Mouse (Mus musculus) kidney, postnatal 0 days (tissue): ENCODE data around the gene Phc2. TPM values are rescaled to one million over a fixed set of nuclear protein-coding genes. Genes with fewer than 3 reads are reported as not detected.
"Not testable (repeated sequence)": the region's sequence is repeated elsewhere in the genome, so short reads cannot be mapped to it uniquely, and the experiment has no call there.

Experiments
- ATAC-seq: fragments of 200-750 bp; cut with Nextera tagmentation; replicated peaks from 2 replicates; pipeline ENCODE4 v1.8.0; 2017; ENCODE audit warnings: low read depth, moderate number of reproducible peaks, moderate TSS enrichment, moderate library complexity; ENCODE audit not compliant: low FRiP score
- DNase-seq: peaks from one replicate; pipeline ENCODE4 v3.0.0-alpha.2; 2016; ENCODE audit warnings: low spot score
- H3K27ac ChIP-seq: fragments of 300-500 bp; sonication (generic); 2 replicates; pipeline ENCODE4 v1.5.1; 2014; ENCODE audit warnings: mild to moderate bottlenecking
- H3K27me3 ChIP-seq: fragments of 300-500 bp; sonication (generic); 2 replicates; pipeline ENCODE4 v1.6.1; 2014; ENCODE audit warnings: low read length, mixed read lengths; ENCODE audit not compliant: insufficient read depth
- H3K36me3 ChIP-seq: fragments of 300-500 bp; sonication (generic); 2 replicates; pipeline ENCODE4 v1.6.1; 2014; ENCODE audit warnings: low read length, mixed read lengths; ENCODE audit not compliant: insufficient read depth
- H3K4me1 ChIP-seq: fragments of 300-500 bp; sonication (generic); replicated peaks from 2 replicates; pipeline ENCODE4 v1.6.1; 2014; ENCODE audit warnings: antibody characterized with exemption, low read length, mixed read lengths; ENCODE audit not compliant: insufficient read depth
- H3K4me2 ChIP-seq: fragments of 300-500 bp; sonication (generic); 2 replicates; pipeline ENCODE4 v1.6.1; 2014; ENCODE audit warnings: mild to moderate bottlenecking, low read length, moderate library complexity, mixed read lengths
- H3K4me3 ChIP-seq: fragments of 300-500 bp; sonication (generic); replicated peaks from 2 replicates; pipeline ENCODE4 v1.5.1; 2014; ENCODE audit warnings: low read depth, low read length
- H3K9ac ChIP-seq: fragments of 300-500 bp; sonication (generic); 2 replicates; pipeline ENCODE4 v1.6.1; 2014; ENCODE audit warnings: low read depth, low read length
- H3K9me3 ChIP-seq: fragments of 300-500 bp; sonication (generic); replicated peaks from 2 replicates; pipeline ENCODE4 v1.6.1; 2016; ENCODE audit warnings: low read length, inconsistent platforms, mixed read lengths
- CTCF ChIP-seq: IDR thresholded peaks from 2 replicates; pipeline ENCODE4 v1.5.1; 2016; ENCODE audit warnings: antibody characterized with exemption, low read depth, mild to moderate bottlenecking, moderate library complexity
- WGBS: fragments of 180-500 bp; shearing (Covaris S2); extraction: QIAGEN DNeasy Blood & Tissue Kit; methylation state at CpG from one replicate; pipeline ENCODE4 v1.1.7; 2014; 5-methylcytosine and 5-hydroxymethylcytosine counted together
- polyA plus RNA-seq: library from polyadenylated mRNA; unstranded; fragments of >200 nt; fragmentation: Nextera tagmentation; extraction: Ambion mirVana; gene quantifications from 2 replicates; pipeline ENCODE4 v1.2.1, GENCODE M21; 2015

Gene Phc2
- polyA plus RNA-seq = 60.7 and 71.7 TPM in 2 replicates

DNA sequence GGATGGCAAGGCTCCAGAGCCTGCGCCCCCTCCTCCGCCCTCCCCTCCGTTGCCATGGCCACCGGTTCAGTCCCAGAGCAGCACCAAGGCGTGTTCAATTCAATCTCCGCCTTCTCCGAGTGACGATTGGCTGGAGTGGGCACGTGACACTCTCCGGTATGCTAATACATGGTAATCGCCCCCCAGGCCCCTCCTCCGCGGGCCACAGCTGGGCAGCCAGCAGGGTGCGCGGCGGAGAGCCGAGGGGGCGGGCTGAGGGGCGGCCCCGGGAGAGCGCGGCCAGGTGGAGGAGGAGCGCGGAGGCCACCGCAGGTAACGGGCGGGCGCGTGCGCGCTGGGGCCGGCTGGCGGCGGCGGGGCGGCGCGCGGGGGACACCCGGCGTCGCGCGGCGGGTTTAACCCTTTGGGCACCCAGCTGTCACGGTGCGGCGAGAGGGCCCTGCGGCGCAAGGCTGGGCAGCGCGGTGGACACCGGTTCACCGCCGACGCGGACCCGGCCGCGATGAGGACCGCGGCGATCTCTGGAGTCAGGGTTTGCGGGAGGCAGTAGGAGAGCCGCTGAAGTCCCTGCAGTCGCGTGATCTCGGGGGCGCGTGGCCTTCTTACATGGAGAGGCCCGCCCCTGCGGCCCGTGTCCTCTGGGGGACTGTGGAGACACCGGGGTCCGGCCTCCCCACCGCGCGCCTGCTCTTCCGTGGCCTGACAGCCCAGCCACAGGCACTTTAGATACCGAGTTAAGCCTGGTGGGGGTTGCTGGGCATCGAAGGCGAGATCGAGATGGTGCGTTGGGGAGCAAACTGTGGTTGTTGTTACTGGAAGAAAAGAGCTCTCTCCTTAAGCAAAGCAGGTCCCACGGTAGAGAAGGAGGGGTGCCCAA, at the start of gene Phc2:
Gene Phc2 (plus strand): TSS at position 198 of the 877 bp plus-strand sequence.
- TF ChIP-seq CTCF = peak; percentile 63
- Histone ChIP-seq H3K9me3 (no peaks in the 10 kb centered on the region), H3K9ac (peak within 1 kb of the TSS; percentile 73), H3K4me3 (peak within 1 kb of the TSS; percentile 70), H3K27me3 (no peaks in the 10 kb centered on the region), H3K4me1 (peaks cover 9% of the 10 kb centered on the region; the same call in 1 of the 2 replicates), H3K27ac (peak within 1 kb of the TSS; percentile 73), H3K36me3 (no peaks in the 10 kb centered on the region), H3K4me2 (peak within 1 kb of the TSS; percentile 97)
- WGBS = under 1% methylated on average over 75 of the region's 85 CpGs
- peak; percentile 97 for DNase-seq
- peak; percentile 99 for ATAC-seq

DNA sequence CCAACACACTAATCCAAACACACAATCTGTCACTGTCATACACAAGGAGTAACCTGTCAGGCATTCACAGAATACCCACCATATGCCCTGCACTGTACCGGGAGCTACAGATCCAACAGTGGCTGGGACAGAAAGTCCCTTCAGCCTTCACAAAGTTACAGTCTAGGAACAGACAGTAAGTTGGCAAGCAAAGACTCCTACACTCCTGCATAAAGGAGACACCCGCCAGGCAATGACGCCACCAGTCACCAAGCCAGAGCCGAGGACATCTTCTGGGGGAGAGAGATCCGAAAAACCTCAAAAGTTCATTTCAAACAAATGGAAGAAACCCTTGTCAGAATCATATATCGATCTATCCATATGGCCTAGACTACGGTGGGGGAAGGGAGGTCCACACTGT, 47.9 kb upstream of the Phc2 start:
- 94% methylated on average over 7 of the region's 7 CpGs for WGBS
- Histone ChIP-seq H3K27me3 (no peaks in the 10 kb centered on the region), H3K9ac (no peak overlapping the region), H3K4me3 (no peak overlapping the region), H3K27ac (no peak overlapping the region), H3K9me3 (no peaks in the 10 kb centered on the region), H3K4me2 (no peak overlapping the region), H3K4me1 (peaks cover 4% of the 10 kb centered on the region; the same call in 1 of the 2 replicates), H3K36me3 (peaks cover 10% of the 10 kb centered on the region)
- no peak for TF ChIP-seq CTCF
- DNase-seq = no peak
- ATAC-seq = no peak

DNA sequence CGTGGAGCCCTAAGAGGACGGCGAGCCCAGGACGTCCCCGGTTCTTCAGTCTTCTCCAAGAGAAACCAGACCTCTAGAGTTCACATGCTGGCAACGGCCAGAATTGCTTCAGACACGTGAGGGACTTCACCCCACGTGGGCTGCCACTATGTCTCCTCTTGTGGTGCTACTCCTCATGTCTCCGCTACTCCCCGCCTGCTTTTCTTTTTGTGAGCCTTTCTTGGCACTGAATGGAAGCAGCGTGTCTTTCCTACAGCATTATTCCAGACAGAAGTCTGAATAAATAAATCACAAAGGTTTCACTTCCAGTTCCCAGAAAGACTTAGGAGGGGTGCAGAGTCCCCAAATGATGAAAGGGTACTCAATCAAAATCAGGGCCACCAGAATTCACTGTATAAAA, 46.8 kb upstream of the Phc2 start:
- H3K4me1 ChIP-seq = peaks cover 4% of the 10 kb centered on the region; the same call in 1 of the 2 replicates
- no peak overlapping the region for H3K27ac ChIP-seq
- H3K27me3 ChIP-seq = no peaks in the 10 kb centered on the region
- no peak for TF ChIP-seq CTCF
- no peak overlapping the region for H3K4me3 ChIP-seq
- 83% methylated on average over 11 of the region's 11 CpGs for WGBS
- H3K9ac ChIP-seq = no peak overlapping the region
- no peak for ATAC-seq
- H3K9me3 ChIP-seq = no peaks in the 10 kb centered on the region
- DNase-seq = no peak
- peaks cover 4% of the 10 kb centered on the region; the same call in 1 of the 2 replicates for H3K36me3 ChIP-seq
- no peak overlapping the region for H3K4me2 ChIP-seq

DNA sequence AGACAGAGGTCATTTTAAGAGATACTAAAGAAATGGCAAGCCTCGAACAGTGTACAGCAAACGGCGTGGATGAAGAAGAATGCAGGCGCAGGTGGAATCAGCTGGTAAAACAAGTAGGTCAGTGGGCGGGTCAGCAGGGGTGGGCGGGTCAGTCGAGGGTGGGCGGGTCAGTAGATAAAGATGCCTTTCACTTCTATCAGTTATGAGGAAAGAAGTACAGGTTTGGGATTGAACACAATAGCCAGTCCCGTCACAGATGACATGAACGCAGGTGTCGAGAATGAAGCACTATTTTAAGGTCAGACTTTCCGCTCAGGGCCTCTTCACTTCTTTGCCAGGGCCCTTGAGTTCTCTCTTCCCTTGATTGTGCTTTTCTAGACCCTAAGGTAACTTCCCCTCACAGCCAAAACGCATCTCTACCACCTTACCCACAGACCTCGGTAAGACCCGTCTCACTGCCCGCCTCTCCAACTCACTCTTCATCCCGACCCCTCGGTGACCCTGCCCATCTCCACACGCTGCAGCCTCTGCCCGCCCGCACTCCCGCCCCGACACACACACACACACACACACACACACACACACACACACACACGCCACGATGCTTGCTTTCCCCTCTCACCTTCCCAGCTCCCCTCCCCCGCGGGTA, 45.1 kb upstream of the Phc2 start:
- H3K9me3 ChIP-seq = no peaks in the 10 kb centered on the region
- H3K4me2 ChIP-seq = peak overlapping the region; percentile 65
- peak overlapping the region; percentile 60 for H3K9ac ChIP-seq
- peak; percentile 30; the same call in 1 of the 2 replicates for ATAC-seq
- H3K27ac ChIP-seq = no peak overlapping the region
- peaks cover 4% of the 10 kb centered on the region; the same call in 1 of the 2 replicates for H3K4me1 ChIP-seq
- H3K4me3 ChIP-seq = peak overlapping the region; percentile 53
- peak; percentile 29 for DNase-seq
- H3K36me3 ChIP-seq = no peaks in the 10 kb centered on the region
- no peaks in the 10 kb centered on the region for H3K27me3 ChIP-seq
- WGBS = 8% methylated on average over 27 of the region's 27 CpGs
- TF ChIP-seq CTCF = no peak

DNA sequence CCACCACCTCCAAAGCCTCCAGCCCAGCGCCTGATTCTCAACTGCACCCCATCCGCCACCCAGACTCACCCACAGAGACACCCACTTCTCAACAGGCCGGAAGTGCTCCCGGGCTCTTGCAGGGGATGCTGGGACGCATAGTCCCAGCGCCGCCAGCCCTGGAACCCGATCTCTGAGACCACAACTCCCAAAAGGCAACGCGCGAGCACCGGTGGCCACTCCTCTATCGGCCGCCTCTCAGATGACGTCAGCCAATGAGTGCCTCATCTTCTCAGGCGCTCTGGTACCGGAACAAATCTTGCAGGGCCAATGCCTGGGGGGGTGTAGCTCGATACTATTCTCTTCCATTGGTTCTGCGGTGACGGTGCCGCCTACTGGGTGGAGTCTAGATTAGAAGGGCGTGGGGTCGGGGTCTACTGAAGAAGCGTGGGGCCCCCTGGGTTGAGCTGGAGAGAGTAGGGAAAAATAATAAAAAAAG, 44.5 kb upstream of the Phc2 start, which contains the start of gene Zscan20:
Gene Zscan20 (minus strand): TSS at position 174 of the 478 bp plus-strand sequence.
- peak within 1 kb of the TSS; percentile 65 for H3K4me2 ChIP-seq
- ATAC-seq = peak; percentile 96
- peak; percentile 55; the same call in 1 of the 2 replicates for TF ChIP-seq CTCF

DNA sequence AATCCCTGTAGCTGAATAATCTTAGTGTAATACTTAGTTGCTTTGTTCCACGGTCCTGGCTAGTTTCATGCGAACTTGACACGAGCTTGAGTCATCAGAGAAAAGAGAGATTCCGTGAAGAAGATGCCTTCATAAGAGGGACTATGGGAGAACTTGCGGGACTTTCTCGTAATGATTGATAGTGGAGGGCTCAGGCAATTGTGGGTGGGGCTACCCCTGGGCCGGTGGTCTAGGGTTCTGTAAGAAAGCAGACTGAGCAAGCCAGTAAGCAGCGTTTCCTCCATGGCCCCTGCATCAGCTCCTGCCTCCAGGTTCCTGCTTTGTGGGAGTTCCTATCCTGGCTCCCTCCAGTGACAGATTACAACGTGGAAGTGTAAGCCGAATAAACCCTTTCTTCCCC, 43.8 kb upstream of the Phc2 start:
- no peak for TF ChIP-seq CTCF
- ATAC-seq (no peak), DNase-seq (no peak)
- Histone ChIP-seq H3K27me3 (no peaks in the 10 kb centered on the region), H3K36me3 (no peaks in the 10 kb centered on the region), H3K9me3 (no peaks in the 10 kb centered on the region), H3K9ac (no peak overlapping the region), H3K4me2 (peak overlapping the region; percentile 65), H3K4me1 (peaks cover 11% of the 10 kb centered on the region; the same call in 1 of the 2 replicates), H3K27ac (no peak overlapping the region), H3K4me3 (peak overlapping the region; percentile 53; the same call in 1 of the 2 replicates)
- WGBS = 17% methylated on average over 10 of the region's 10 CpGs

More for the DNA sequence above, 44.5 kb upstream of the Phc2 start, which contains the start of gene Zscan20:
- H3K4me1 ChIP-seq = peaks cover 8% of the 10 kb centered on the region; the same call in 1 of the 2 replicates
- H3K27me3 ChIP-seq = no peaks in the 10 kb centered on the region
- H3K9ac ChIP-seq = peak within 1 kb of the TSS; percentile 60
- 1% methylated on average over 24 of the region's 24 CpGs for WGBS
- H3K27ac ChIP-seq = no peak within 1 kb of the TSS
- H3K9me3 ChIP-seq = no peaks in the 10 kb centered on the region
- peak within 1 kb of the TSS; percentile 53 for H3K4me3 ChIP-seq
- peak; percentile 100 for DNase-seq
- no peaks in the 10 kb centered on the region for H3K36me3 ChIP-seq

DNA sequence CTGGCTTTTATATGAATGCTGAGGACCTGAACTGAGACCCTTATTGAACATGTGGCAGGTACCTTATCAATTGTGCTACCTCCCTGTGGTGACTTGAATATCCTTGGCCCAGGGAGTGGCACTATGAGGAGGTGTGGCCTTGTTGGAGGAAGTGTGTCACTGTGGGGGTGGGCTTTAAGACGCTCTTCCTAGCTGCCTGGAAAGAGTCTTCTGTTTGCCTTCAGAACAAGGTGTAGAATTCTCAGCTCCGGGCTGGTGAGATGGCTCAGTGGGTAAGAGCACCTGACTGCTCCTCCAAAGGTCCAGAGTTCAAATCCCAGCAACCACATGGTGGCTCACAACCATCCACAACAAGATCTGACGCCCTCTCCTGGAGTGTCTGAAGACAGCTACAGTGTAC, 42.8 kb upstream of the Phc2 start:
- H3K9me3 ChIP-seq, H3K9ac ChIP-seq, H3K27ac ChIP-seq, H3K4me2 ChIP-seq, H3K27me3 ChIP-seq, ATAC-seq, H3K4me3 ChIP-seq, DNase-seq, H3K36me3 ChIP-seq: not testable (repeated sequence)
- 80% methylated on average over 3 of the region's 3 CpGs for WGBS
- H3K4me1 ChIP-seq = peaks cover 21% of the 10 kb centered on the region
